Mouse (Mus musculus) Patski (cell line): Measurements from ENCODE around the gene Pcx. TPM values are rescaled to one million over a fixed set of nuclear protein-coding genes. Genes with fewer than 3 reads are reported as not detected.

ENCODE experiments used
- ATAC-seq: fragments of 100-300 bp; one replicate; pipeline ENCODE4 v1.8.0; 2021
- CTCF ChIA-PET: fragments of 350-600 bp; sonication (Branson Sonifier 250); formaldehyde crosslinking; loops from one replicate; lab custom pipeline; 2022; ENCODE audit warnings: inconsistent platforms; lab: Charles Lee
- POLR2A ChIA-PET: fragments of 350-600 bp; sonication (Branson Sonifier 250); formaldehyde crosslinking; loops from one replicate; lab custom pipeline; 2022; ENCODE audit warnings: antibody characterized with exemption, inconsistent platforms; lab: Charles Lee
- DNase-seq: peaks from one replicate; pipeline ENCODE4 v3.0.0-alpha.2; 2011; ENCODE audit warnings: low read depth, low spot score
- H3K27me3 ChIP-seq: fragments of 371-371 bp; one replicate; pipeline ENCODE4 v1.5.1; 2021
- CTCF ChIP-seq: fragments of 100-300 bp; IDR thresholded peaks from one replicate; pipeline ENCODE4 v1.5.1; 2021
- in situ Hi-C: fragments of 300-500 bp; cut with MboI; formaldehyde crosslinking; loops from 3 replicates; pipeline ENCODE4 v1.11.1; 2018; ENCODE audit warnings: low pct_unique_long_range_greater_than_20kb, mixed read lengths
- polyA plus RNA-seq: library from polyadenylated mRNA; unstranded; gene quantifications from one replicate; pipeline ENCODE4 v1.2.3, GENCODE M21; 2021

The Pcx gene
- polyA plus RNA-seq, 1 experiment from 2014 or later = 21.5 TPM

GRCm38 (mm10) chr19:4496535-4497262 is 13.6 kb upstream of the Pcx start:
- H3K27me3 ChIP-seq = no peaks in the 10 kb centered on the region
- DNase-seq = no peak
- POLR2A ChIA-PET = interaction anchor here (0.5 kb wide), 1 partner anchor 63 kb away, joined by 3 read pairs; no protein-coding TSS in a partner anchor
- in situ Hi-C loops = loop anchor here (5.0 kb wide), 2 partner anchors 131 to 246 kb away; partner anchors contain the start of gene Rce1
- no peak for TF ChIP-seq CTCF
- CTCF ChIA-PET = interaction anchor here (1.0 to 2.6 kb wide), 9 partner anchors 17 to 247 kb away, joined by 3 to 9 read pairs (median 4); partner anchors contain the start of gene Rce1
- no peak for ATAC-seq

- ATAC-seq (peak; percentile 18), DNase-seq (no peak)
- in situ Hi-C loops = loop anchor here (5.0 kb wide), 2 partner anchors 130 to 245 kb away; partner anchors contain the start of gene Rce1
- peak; percentile 96 for TF ChIP-seq CTCF
- ChIA-PET POLR2A (interaction anchor here (0.6 to 0.9 kb wide), 2 partner anchors 8 to 60 kb away, joined by 3 read pairs; no protein-coding TSS in a partner anchor), CTCF (interaction anchor here (0.7 to 2.6 kb wide), 15 partner anchors 18 to 246 kb away, joined by 3 to 9 read pairs (median 3); partner anchors contain the start of gene Rce1)
- no peaks in the 10 kb centered on the region for H3K27me3 ChIP-seq
Observed at GRCm38 (mm10) chr19:4497263-4497973, 12.9 kb upstream of the Pcx start.

- H3K27me3 ChIP-seq = no peaks in the 10 kb centered on the region
- ChIA-PET CTCF (interaction anchor here (0.7 to 2.6 kb wide), 15 partner anchors 12 to 245 kb away, joined by 3 to 9 read pairs (median 3); partner anchors contain the start of gene Rce1), POLR2A (interaction anchor here (0.9 kb wide), 1 partner anchor 9 kb away, joined by 3 read pairs; no protein-coding TSS in a partner anchor)
- no peak for DNase-seq
- TF ChIP-seq CTCF = no peak
- ATAC-seq = no peak
- in situ Hi-C loops = loop anchor here (5.0 kb wide), 2 partner anchors 129 to 244 kb away; partner anchors contain the start of gene Rce1
Observed at GRCm38 (mm10) chr19:4498062-4498933, 12.0 kb upstream of the Pcx start, which contains the start of gene 2010003K11Rik. TSS of gene 2010003K11Rik (minus strand) at chr19:4498583.

GRCm38 (mm10) chr19:4502701-4503100 is 7.6 kb upstream of the Pcx start:
- TF ChIP-seq CTCF = no peak
- ChIA-PET POLR2A (interaction anchor here (0.6 kb wide), 1 partner anchor 230 kb away, joined by 3 read pairs; no protein-coding TSS in a partner anchor), CTCF (interaction anchor here (1.0 kb wide), 1 partner anchor 125 kb away, joined by 3 read pairs; no protein-coding TSS in a partner anchor)
- in situ Hi-C loops = no loop called here
- DNase-seq (no peak), ATAC-seq (no peak)
- H3K27me3 ChIP-seq = no peaks in the 10 kb centered on the region

- H3K27me3 ChIP-seq = no peaks in the 10 kb centered on the region
- ChIA-PET POLR2A (no interaction called here), CTCF (no interaction called here)
- no peak for TF ChIP-seq CTCF
- in situ Hi-C loops = no loop called here
- ATAC-seq = no peak
- no peak for DNase-seq
Observed at GRCm38 (mm10) chr19:4504830-4505229, 5.4 kb upstream of the Pcx start.

GRCm38 (mm10) chr19:4507746-4508145 is 2.5 kb upstream of the Pcx start:
- no peaks in the 10 kb centered on the region for H3K27me3 ChIP-seq
- ChIA-PET CTCF (no interaction called here), POLR2A (interaction anchor here (0.6 kb wide), 1 partner anchor 455 kb away, joined by 3 read pairs; the partner anchor contains the start of gene Mrpl11)
- in situ Hi-C loops = no loop called here
- no peak for TF ChIP-seq CTCF
- ATAC-seq (no peak), DNase-seq (no peak)

- no peaks in the 10 kb centered on the region for H3K27me3 ChIP-seq
- no peak for ATAC-seq
- in situ Hi-C loops = no loop called here
- TF ChIP-seq CTCF = no peak
- no peak for DNase-seq
- POLR2A ChIA-PET = no interaction called here
- CTCF ChIA-PET = interaction anchor here (1.3 kb wide), 1 partner anchor 57 kb away, joined by 3 read pairs; no protein-coding TSS in a partner anchor
Observed at GRCm38 (mm10) chr19:4511116-4511841, 1.0 kb downstream of the Pcx start.

- TF ChIP-seq CTCF = no peak
- CTCF ChIA-PET = no interaction called here
- in situ Hi-C loops = no loop called here
- POLR2A ChIA-PET = no interaction called here
- no peak for ATAC-seq
- DNase-seq = no peak
- H3K27me3 ChIP-seq = no peaks in the 10 kb centered on the region
Observed at GRCm38 (mm10) chr19:4513236-4513858, 3.1 kb downstream of the Pcx start.
